Mouse (Mus musculus): Measurements from ENCODE around the gene Fzr1. TPM values are rescaled to one million over a fixed set of nuclear protein-coding genes. Genes with fewer than 3 reads are reported as not detected.

Gene Fzr1
- polyA plus RNA-seq, 1 experiment: 62.5 TPM

DNA sequence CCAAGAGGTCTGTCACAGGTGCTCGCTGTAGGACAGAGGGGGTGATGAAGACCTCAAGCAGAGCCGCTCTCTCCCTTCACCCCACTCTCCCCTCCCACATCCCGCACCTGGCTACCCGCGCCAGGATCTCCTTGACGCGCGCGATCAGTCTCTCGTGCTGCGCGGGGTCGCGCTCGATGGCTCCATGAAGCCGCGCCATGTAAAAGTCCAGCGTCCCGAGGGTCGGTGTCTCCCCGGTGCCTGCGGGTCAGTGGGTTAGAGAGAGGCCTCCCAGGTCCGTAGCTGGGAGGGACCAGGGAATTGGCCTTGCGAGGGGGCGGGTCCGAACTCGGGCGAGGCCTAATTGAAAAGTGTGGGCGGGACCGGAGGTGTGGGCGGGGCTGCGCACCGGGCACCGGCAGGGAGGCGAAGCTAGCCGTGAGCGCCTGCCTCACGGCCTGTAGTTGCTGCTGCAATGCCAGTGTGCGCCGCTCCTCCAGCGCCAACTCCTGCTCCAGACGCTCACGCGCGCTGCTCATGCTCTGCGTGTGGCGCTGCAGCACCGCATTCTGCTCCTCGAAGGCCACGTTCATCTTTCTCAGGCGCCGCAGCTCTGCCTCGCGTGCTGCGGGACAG is 31.8 kb downstream of the Fzr1 start:
- peak overlapping the region; percentile 59 for H3K4me3 ChIP-seq (replicated peaks)
- no peak for TF ChIP-seq GATA1 (IDR thresholded peaks at IDR 0.05; ENCODE audit: low read length)
- TF ChIP-seq TAL1 (IDR thresholded peaks at IDR 0.05; ENCODE audit: low read length): no peak
- peaks cover 10% of the 10 kb centered on the region; the same call in 1 of the 2 replicates for H3K9me3 ChIP-seq (ENCODE audit: control insufficient read depth, low read length)
- peaks cover 60% of the 10 kb centered on the region for H3K4me1 ChIP-seq (ENCODE audit: control insufficient read depth)
- H3K27me3 ChIP-seq (ENCODE audit: control insufficient read depth): peaks cover 46% of the 10 kb centered on the region
- H3K36me3 ChIP-seq (ENCODE audit: control insufficient read depth): peaks cover 32% of the 10 kb centered on the region

DNA sequence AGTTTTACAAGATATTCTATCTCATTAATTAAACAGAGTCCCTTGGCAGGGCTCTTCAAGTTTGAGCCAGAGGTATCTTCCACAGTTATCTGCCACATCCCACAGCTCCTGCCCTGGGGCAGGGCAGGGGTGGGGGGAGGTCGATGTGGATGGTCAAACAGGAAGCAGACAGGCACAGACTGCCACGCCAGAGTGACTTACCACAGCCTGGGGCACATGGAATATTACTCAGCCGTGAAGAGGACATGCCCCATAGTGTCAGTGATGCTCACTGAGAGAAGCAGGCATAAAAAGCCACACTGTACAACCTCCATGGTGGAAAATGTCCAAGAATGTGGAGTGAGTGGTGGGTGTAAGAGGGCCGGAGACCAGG is 33.2 kb downstream of the Fzr1 start:
- no peak for TF ChIP-seq TAL1 (IDR thresholded peaks at IDR 0.05; ENCODE audit: low read length)
- TF ChIP-seq GATA1 (IDR thresholded peaks at IDR 0.05; ENCODE audit: low read length): no peak
- H3K36me3 ChIP-seq (ENCODE audit: control insufficient read depth): peaks cover 32% of the 10 kb centered on the region
- peaks cover 54% of the 10 kb centered on the region for H3K27me3 ChIP-seq (ENCODE audit: control insufficient read depth)
- H3K4me1 ChIP-seq (ENCODE audit: control insufficient read depth): peaks cover 64% of the 10 kb centered on the region
- no peak overlapping the region for H3K4me3 ChIP-seq (replicated peaks)
- peaks cover 10% of the 10 kb centered on the region; the same call in 1 of the 2 replicates for H3K9me3 ChIP-seq (ENCODE audit: control insufficient read depth, low read length)

DNA sequence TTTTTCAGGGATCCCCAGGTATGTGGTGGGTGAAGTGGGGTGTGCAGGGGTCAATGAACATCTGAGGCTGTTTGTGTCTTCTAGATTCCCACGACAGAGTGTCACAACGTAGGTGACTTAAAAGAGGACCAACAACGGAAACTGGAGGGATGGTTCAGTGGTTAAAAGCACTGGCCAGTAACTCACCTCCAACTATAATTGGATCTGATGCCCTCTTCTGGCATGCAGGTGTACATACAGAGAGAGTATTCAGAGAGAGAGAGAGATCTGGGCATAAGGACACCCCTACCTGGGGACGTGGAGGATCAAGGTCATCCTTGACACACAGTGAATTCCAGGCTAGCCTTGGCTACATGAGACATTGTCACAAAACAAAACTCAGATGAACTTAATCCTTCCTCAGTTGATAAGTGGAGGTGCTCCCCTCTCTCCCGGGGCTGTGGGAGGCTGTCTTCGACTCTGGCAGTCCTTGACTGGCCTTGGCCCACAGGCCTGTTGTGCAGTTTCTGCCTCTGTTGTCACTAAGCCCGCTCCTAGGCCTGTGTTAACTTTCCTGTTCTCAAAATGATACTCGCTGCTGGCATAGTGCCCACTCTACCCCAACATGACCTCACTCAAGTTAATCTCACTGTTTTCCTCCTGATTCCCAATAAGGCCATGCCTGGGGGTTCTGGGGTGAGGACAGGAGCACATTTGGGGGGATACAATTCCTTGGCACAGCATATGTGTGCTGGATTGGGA is 33.7 kb downstream of the Fzr1 start:
- peaks cover 54% of the 10 kb centered on the region for H3K27me3 ChIP-seq (ENCODE audit: control insufficient read depth)
- peaks cover 62% of the 10 kb centered on the region for H3K4me1 ChIP-seq (ENCODE audit: control insufficient read depth)
- TF ChIP-seq TAL1 (IDR thresholded peaks at IDR 0.05; ENCODE audit: low read length) (no peak), GATA1 (IDR thresholded peaks at IDR 0.05; ENCODE audit: low read length) (no peak)
- H3K36me3 ChIP-seq (ENCODE audit: control insufficient read depth): peaks cover 32% of the 10 kb centered on the region
- peaks cover 10% of the 10 kb centered on the region; the same call in 1 of the 2 replicates for H3K9me3 ChIP-seq (ENCODE audit: control insufficient read depth, low read length)
- no peak overlapping the region for H3K4me3 ChIP-seq (replicated peaks)

DNA sequence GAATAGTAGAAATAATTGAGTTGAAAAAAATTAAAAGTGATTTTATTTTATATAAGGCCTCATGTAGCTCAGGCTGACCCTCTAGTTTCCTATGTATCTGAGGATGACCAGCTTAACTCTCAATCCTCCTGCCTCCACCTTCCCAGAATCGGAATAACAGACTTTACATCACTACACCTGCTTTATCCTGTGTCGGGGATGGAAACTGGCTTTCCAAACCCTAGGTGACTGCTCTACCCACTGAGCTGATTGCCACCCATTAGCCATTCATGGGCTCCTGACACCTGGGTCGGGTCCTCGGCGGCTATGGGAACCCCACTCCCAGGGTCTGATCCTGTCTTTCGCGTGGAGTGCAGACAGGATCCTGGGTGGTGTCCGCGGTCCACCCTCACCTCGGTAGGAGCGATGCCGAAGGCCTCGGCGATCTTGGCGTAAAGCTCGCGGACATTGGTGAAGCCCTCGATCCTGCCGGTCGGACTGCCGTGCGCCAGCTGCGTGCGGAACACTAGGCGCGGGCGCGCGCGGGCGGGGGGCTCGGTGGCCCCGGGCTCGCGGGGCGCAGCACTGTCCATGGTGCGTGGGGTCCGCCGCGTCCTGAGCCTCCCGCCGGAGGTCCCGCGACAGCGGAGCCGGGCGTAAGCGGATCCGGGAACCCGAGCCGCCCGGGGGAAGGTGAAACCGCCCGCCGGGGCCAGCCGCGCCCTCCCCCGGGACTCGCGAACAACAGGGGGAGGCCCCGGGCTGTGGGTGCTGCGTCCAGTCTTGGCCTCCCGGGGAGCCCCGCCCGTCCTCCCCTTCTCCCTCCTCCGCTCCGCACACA is 35.4 kb downstream of the Fzr1 start, which contains the start of gene Gipc3:
Gene Gipc3, minus strand, starts transcription at position 581 of the 820 bp plus-strand sequence.
- peaks cover 11% of the 10 kb centered on the region; the same call in 1 of the 2 replicates for H3K9me3 ChIP-seq (ENCODE audit: control insufficient read depth, low read length)
- TF ChIP-seq TAL1 (IDR thresholded peaks at IDR 0.05; ENCODE audit: low read length) (no peak), GATA1 (IDR thresholded peaks at IDR 0.05; ENCODE audit: low read length) (no peak)
- peak within 1 kb of the TSS; percentile 33 for H3K4me3 ChIP-seq (replicated peaks)
- peaks cover 21% of the 10 kb centered on the region for H3K36me3 ChIP-seq (ENCODE audit: control insufficient read depth)
- H3K27me3 ChIP-seq (ENCODE audit: control insufficient read depth): peaks cover 62% of the 10 kb centered on the region
- H3K4me1 ChIP-seq (ENCODE audit: control insufficient read depth): peaks cover 49% of the 10 kb centered on the region

DNA sequence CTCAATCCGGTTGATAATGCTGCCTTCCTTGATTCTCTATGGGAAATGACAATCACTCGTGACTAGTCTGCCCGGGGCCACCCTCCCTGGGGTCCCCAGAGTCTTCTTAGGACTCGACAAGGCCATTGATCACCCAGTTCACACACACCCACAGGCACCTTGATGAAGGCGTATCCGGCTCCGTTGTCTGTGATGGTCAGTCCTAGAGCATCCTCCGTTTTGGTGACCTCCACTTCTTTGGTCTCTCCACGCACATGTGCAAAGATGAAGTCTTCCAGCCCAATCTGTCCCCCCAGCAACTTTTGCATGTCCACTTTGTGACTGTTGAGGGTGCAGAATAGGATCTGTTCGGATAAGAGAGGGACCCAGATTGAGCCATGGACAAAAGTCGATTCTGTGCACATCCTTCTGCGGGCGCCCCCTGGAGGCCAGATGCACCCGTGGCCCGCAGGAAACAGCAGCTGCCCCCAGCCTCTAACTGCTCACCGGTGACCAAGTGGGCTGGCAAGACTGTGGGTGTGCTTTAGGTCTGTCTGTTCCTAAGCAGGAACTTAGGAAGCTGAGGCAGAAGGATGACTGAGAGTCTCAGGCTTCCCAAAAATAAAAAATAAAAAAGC is 36.9 kb downstream of the Fzr1 start:
- H3K4me3 ChIP-seq (replicated peaks): no peak overlapping the region
- peaks cover 17% of the 10 kb centered on the region; the same call in 1 of the 2 replicates for H3K9me3 ChIP-seq (ENCODE audit: control insufficient read depth, low read length)
- H3K36me3 ChIP-seq (ENCODE audit: control insufficient read depth): peaks cover 8% of the 10 kb centered on the region
- H3K27me3 ChIP-seq (ENCODE audit: control insufficient read depth): peaks cover 71% of the 10 kb centered on the region
- peaks cover 34% of the 10 kb centered on the region for H3K4me1 ChIP-seq (ENCODE audit: control insufficient read depth)
- TF ChIP-seq GATA1 (IDR thresholded peaks at IDR 0.05; ENCODE audit: low read length) (no peak), TAL1 (IDR thresholded peaks at IDR 0.05; ENCODE audit: low read length) (no peak)

DNA sequence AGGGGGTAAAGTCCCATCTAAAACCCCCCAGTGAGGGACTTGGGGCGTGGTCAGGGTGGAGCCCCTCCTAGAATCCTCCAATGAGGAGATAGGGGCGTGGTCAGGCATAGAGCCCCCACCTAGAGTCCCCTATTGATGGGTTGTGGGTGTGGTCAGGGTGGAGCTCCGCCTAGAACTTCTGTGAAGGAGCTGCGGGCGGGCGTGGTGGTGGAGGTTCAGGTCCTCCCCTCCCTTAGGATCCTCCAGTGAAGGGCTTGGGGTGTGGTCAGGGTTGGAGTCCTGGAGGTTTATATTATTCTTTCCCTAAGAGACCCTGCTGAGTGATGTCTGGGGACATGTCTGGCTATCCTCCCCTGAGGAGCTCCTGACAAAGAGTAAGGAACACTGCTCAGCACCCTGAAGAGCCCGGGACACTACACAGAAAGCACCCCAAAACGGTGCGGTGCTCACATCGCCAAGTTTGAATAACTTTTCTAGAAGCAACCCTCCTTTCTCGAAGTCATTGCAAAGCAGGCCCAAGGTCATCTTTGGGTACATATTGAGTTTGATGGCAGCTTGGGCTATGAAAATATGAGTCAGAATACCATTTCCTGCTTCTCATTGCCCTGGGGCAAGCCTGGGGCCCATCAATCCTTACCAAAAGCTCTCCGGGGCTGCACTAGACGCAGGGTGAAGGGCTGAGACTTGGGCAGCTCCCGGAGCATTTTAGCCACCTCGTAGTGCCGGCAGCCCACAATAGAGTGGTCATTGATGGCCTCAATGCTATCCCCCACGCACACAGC is 37.6 kb downstream of the Fzr1 start:
- H3K4me1 ChIP-seq (ENCODE audit: control insufficient read depth): peaks cover 28% of the 10 kb centered on the region
- TF ChIP-seq TAL1 (IDR thresholded peaks at IDR 0.05; ENCODE audit: low read length): no peak
- no peak for TF ChIP-seq GATA1 (IDR thresholded peaks at IDR 0.05; ENCODE audit: low read length)
- H3K27me3 ChIP-seq (ENCODE audit: control insufficient read depth): peaks cover 67% of the 10 kb centered on the region
- peaks cover 2% of the 10 kb centered on the region for H3K36me3 ChIP-seq (ENCODE audit: control insufficient read depth)
- H3K9me3 ChIP-seq (ENCODE audit: control insufficient read depth, low read length): peaks cover 17% of the 10 kb centered on the region; the same call in 1 of the 2 replicates
- no peak overlapping the region for H3K4me3 ChIP-seq (replicated peaks)

DNA sequence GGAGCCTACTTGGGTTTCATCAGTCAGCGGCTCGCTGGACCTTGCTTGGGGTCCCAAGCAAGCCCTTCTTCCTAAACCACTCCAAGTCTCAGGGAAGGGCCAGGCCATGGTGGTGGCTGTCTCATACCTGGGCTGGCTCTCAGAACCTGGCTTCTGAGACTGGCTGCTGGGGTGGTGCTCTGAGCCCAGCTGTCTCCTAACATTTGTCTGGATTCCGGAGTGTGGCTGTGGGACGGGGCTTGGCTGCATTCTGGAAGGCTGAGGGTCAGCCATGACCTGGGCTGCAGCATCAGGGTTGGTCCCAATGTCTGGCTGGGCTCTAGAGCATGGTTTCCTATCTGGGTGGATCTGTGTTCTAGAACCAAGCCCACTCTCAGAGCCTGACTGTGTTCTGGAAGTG is 41.8 kb downstream of the Fzr1 start:
- H3K4me3 ChIP-seq (replicated peaks): no peak overlapping the region
- peaks cover 7% of the 10 kb centered on the region; the same call in 1 of the 2 replicates for H3K9me3 ChIP-seq (ENCODE audit: control insufficient read depth, low read length)
- H3K4me1 ChIP-seq (ENCODE audit: control insufficient read depth): peaks cover 19% of the 10 kb centered on the region
- TF ChIP-seq GATA1 (IDR thresholded peaks at IDR 0.05; ENCODE audit: low read length) (no peak), TAL1 (IDR thresholded peaks at IDR 0.05; ENCODE audit: low read length) (no peak)
- peaks cover 39% of the 10 kb centered on the region for H3K27me3 ChIP-seq (ENCODE audit: control insufficient read depth)
- H3K36me3 ChIP-seq (ENCODE audit: control insufficient read depth): no peaks in the 10 kb centered on the region
